24 mouse cellular contexts compared by ENCODE assay signal in the genomic region with DNA sequence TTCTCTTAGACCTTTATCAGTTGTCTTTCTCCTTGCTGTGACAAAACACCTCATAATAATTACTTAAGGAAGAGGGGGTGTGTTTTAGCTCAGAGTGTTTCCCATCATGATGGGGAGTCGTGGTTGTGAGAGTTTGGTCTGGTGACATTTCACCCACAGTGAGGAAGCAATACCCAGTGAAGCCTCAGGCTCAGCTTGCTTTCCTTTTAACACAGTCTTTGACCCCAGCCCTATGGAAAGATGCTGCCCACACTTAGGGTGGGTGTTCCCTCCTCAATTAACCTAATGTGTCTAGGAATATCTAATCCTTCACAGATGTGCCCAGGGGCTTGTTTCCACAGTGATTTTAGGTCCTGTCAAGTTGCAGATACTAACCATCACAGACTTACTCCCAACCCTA. TPM values are rescaled to one million over a fixed set of nuclear protein-coding genes. Genes with fewer than 3 reads are reported as not detected.
A peak's percentile ranks its signal among the peaks of the same experiment; 100 is the strongest.
DNase-seq lines count a peak whose midpoint lies in the region; ATAC-seq lines count a peak whose summit lies in the region.
"Had no signal": no experiment of that assay in that cellular context is flagged by ENCODE, and none has a peak within 500 bp of the region (broad histone marks: within the 10 kb centered on the region; RNA-seq: fewer than 3 reads in every experiment).

No protein-coding gene starts in this region.

- 0 out of 2 replicates have a peak, but pooled peaks cover 6% of the 10 kb centered on the region for H3K27me3 ChIP-seq in heart, embryonic 10.5 days (ENCODE audit: insufficient read depth, poor library complexity, severe bottlenecking)
- H3K27me3 ChIP-seq in limb, embryonic 13.5 days = no peaks in the 10 kb centered on the region
- H3K27me3 ChIP-seq in forebrain, embryonic 15.5 days = no peaks in the 10 kb centered on the region
- H3K27me3 ChIP-seq: embryonic facial prominence, embryonic 13.5 days; forebrain, embryonic 13.5 days had no signal

- no peak overlapping the region for H3K4me3 ChIP-seq in heart, embryonic 10.5 days
- H3K4me3 ChIP-seq in limb, embryonic 13.5 days = no peak overlapping the region
- no peak overlapping the region for H3K4me3 ChIP-seq in forebrain, embryonic 15.5 days
- H3K4me3 ChIP-seq: embryonic facial prominence, embryonic 13.5 days; forebrain, embryonic 13.5 days had no signal

- no peak overlapping the region for H3K4me2 ChIP-seq in limb, embryonic 13.5 days (replicated peaks)
- no peak overlapping the region for H3K4me2 ChIP-seq in forebrain, embryonic 15.5 days (replicated peaks)
- H3K4me2 ChIP-seq: embryonic facial prominence, embryonic 13.5 days; forebrain, embryonic 13.5 days had no signal

- no peak for ATAC-seq in limb, embryonic 13.5 days (ENCODE audit: low FRiP score, low read depth)
- no peak for ATAC-seq in forebrain, embryonic 15.5 days (replicated peaks)
- ATAC-seq: forebrain, embryonic 13.5 days; forebrain, embryonic 16.5 days had no signal

- 68% methylated on average over 1 of the region's 1 CpGs for WGBS in heart, embryonic 10.5 days
- WGBS in limb, embryonic 13.5 days = 41% methylated on average over 1 of the region's 1 CpGs
- 56% methylated on average over 1 of the region's 1 CpGs for WGBS in forebrain, embryonic 15.5 days

- H3K9ac ChIP-seq in limb, embryonic 13.5 days = no peak overlapping the region
- no peak overlapping the region for H3K9ac ChIP-seq in forebrain, embryonic 15.5 days (replicated peaks)
- H3K9ac ChIP-seq: embryonic facial prominence, embryonic 13.5 days; forebrain, embryonic 13.5 days had no signal

- DNase-seq in heart, embryonic 10.5 days (ENCODE audit: low spot score) = peak; percentile 51
- no peak for DNase-seq in heart, postnatal 4 days
- peak; percentile 56 for DNase-seq in adipocyte (ENCODE audit: low spot score)
- DNase-seq: adrenal gland, adult 8-10 months; adrenal gland, postnatal 36 days; cerebellum, adult 11-12 months; cerebellum, adult 2 months; cerebellum, adult 9-10 months; cerebellum, postnatal 10 days; cerebellum, postnatal 25 days had no signal

- no peak overlapping the region for H3K27ac ChIP-seq in heart, embryonic 10.5 days
- peak overlapping the region; percentile 16; the same call in 1 of the 2 replicates for H3K27ac ChIP-seq in limb, embryonic 13.5 days
- H3K27ac ChIP-seq in forebrain, embryonic 15.5 days (replicated peaks) = no peak overlapping the region
- H3K27ac ChIP-seq: forebrain, embryonic 13.5 days had no signal

- no peaks in the 10 kb centered on the region for H3K9me3 ChIP-seq in heart, embryonic 10.5 days
- no peaks in the 10 kb centered on the region for H3K9me3 ChIP-seq in limb, embryonic 13.5 days
- no peaks in the 10 kb centered on the region for H3K9me3 ChIP-seq in forebrain, embryonic 15.5 days
- H3K9me3 ChIP-seq: embryonic facial prominence, embryonic 13.5 days; forebrain, embryonic 13.5 days had no signal

- H3K36me3 ChIP-seq in heart, embryonic 10.5 days = no peaks in the 10 kb centered on the region
- no peaks in the 10 kb centered on the region for H3K36me3 ChIP-seq in limb, embryonic 13.5 days
- H3K36me3 ChIP-seq in forebrain, embryonic 15.5 days = no peaks in the 10 kb centered on the region
- H3K36me3 ChIP-seq: embryonic facial prominence, embryonic 13.5 days had no signal

- H3K4me1 ChIP-seq in heart, embryonic 10.5 days = peaks cover 19% of the 10 kb centered on the region
- H3K4me1 ChIP-seq in limb, embryonic 13.5 days = peaks cover 37% of the 10 kb centered on the region
- 0 out of 2 replicates have a peak, but pooled peaks cover 3% of the 10 kb centered on the region for H3K4me1 ChIP-seq in forebrain, embryonic 15.5 days
- H3K4me1 ChIP-seq: forebrain, embryonic 13.5 days had no signal

RNA-seq across cellular contexts. Expression of a gene that starts 16.9 kb away (rescaled TPM):
- 0.26 and 0.53 TPM in 2 replicates for polyA plus RNA-seq in heart, embryonic 10.5 days (2016; fragmentation: Nextera tagmentation; extraction: Ambion mirVana)
- total RNA-seq in heart, postnatal 4 days (2021) = 1 to 10 TPM; 1.0 TPM
- 0.37 and 0.87 TPM in 2 replicates for polyA plus RNA-seq in limb, embryonic 13.5 days (2015; fragmentation: Nextera tagmentation; extraction: Ambion mirVana)
- polyA plus RNA-seq in forebrain, embryonic 15.5 days (2015; fragmentation: Nextera tagmentation; extraction: Ambion mirVana) = 0.11 and 0.45 TPM in 2 replicates
- total RNA-seq: MEL had no signal

RNA-seq across cellular contexts. Expression of a gene that starts 54.2 kb away (rescaled TPM):
- polyA plus RNA-seq in heart, embryonic 10.5 days (2016; fragmentation: Nextera tagmentation; extraction: Ambion mirVana) = 1.6 and 4.6 TPM in 2 replicates
- total RNA-seq in heart, postnatal 4 days (2021) = 100 to 1,000 TPM; 103 to 109 TPM
- polyA plus RNA-seq in limb, embryonic 13.5 days (2015; fragmentation: Nextera tagmentation; extraction: Ambion mirVana) = 78.1 and 86.3 TPM in 2 replicates
- polyA plus RNA-seq in forebrain, embryonic 15.5 days (2015; fragmentation: Nextera tagmentation; extraction: Ambion mirVana) = 3.2 and 3.5 TPM in 2 replicates
- total RNA-seq: MEL had no signal

RNA-seq across cellular contexts. Expression of a gene that starts 54.9 kb away (rescaled TPM):
- polyA plus RNA-seq in heart, embryonic 10.5 days (2016; fragmentation: Nextera tagmentation; extraction: Ambion mirVana) = not detected in 2 replicates
- total RNA-seq in heart, postnatal 4 days (2021) = not detected
- polyA plus RNA-seq in limb, embryonic 13.5 days (2015; fragmentation: Nextera tagmentation; extraction: Ambion mirVana) = not detected in 2 replicates
- not detected in 2 replicates for polyA plus RNA-seq in forebrain, embryonic 15.5 days (2015; fragmentation: Nextera tagmentation; extraction: Ambion mirVana)
- total RNA-seq: adrenal gland, adult 18-20 months; adrenal gland, adult 8-10 months; adrenal gland, postnatal 14 days; adrenal gland, postnatal 36 days; ES-E14; MEL had no signal
- polyA plus RNA-seq: C2C12; cortical plate, adult 2 months; embryonic facial prominence, embryonic 11.5 days; embryonic facial prominence, embryonic 13.5 days; forebrain, embryonic 11.5 days; forebrain, embryonic 13.5 days; forebrain, embryonic 16.5 days; frontal cortex, adult 2 months had no signal

Comparison
In these comparisons a context has a peak if more than half of its experiments do, and no peak if none do; other contexts are left out.
1. RNA of a gene that starts 54.2 kb away (polyA plus RNA-seq): 78.1 to 86.3 TPM in limb, embryonic 13.5 days; 1.6 to 4.6 TPM in heart, embryonic 10.5 days and 3.2 to 3.5 TPM in forebrain, embryonic 15.5 days; every median in the first group is over 10 times any median in the second.